Mouse (Mus musculus) natural killer cell, adult 2 months (primary cell): ENCODE data around the gene Zfp408.

Source experiments
- DNase-seq, 2 experiments: peaks; one replicate each; pipeline ENCODE4 v3.0.0; 2022; ENCODE audit warnings: low spot score in 2 of 2

Zfp408 gene

GRCm38 (mm10) chr2:91649553-91650359 is at the start of gene Zfp408, which contains the start of gene Arhgap1:
Gene Zfp408 (minus strand): TSS chr2:91649791.
Gene Arhgap1 (plus strand): TSS chr2:91649860.
- peak; percentile 95 to 96 for DNase-seq

- no peak for DNase-seq
Observed at GRCm38 (mm10) chr2:91699225-91699624, 49.6 kb upstream of the Zfp408 start.

GRCm38 (mm10) chr2:91696225-91696590 is 46.6 kb upstream of the Zfp408 start:
- DNase-seq, result no peak

DNA sequence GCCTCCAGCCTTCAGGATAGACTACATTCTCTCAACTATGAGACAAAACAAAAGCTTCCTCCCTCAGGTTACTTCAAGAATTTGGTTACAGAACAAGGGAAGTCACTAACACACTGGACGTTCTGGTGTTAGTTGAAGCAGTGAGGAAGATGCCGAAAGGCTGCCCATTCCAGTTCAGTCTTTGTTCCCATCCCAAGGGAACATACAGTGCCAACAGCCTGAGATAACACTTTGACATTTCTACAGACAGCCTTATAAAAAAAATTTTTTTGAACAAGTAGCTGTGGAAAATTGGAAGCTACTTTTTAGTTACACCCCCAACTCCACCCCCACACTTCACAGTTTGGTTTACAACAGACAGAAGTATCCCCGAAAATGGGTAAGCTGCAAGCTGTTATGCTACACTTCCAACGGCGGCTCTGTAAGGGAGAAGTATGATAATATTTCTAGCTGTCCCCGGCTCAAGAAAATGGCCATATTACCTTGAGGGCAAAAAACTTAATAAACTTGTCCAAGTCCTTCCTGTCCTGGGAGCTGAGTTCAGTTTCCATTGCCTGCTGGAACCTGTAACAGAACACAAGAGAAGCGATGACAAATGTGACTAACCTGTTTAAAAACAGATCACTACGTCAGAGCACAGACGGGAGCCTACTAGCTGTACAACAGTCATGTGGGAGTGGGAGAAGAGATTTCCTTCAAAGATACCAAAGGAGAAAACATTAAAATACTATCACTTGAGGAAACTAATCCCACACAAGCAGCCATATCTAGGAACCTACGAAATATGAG is 46.0 kb upstream of the Zfp408 start:
- DNase-seq, result no peak

DNA sequence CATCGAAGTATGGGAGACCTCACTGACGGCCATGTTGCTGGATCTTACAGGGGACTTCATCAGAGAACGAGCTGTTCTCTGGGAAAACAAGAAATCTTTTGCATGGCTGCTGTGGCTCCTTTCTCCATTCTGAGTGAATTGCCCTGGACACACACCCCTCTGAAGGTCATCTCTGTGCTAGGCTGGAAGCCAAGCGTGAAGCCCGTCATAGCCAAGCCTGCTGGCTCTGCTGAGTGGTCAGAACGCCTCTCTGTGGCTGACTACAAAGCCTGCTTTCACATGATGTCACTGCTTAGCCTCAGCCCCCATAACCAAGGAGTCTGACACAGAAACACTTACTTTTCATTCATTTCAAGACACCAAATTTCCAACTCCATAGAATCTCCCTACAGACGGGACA is 39.9 kb upstream of the Zfp408 start:
- DNase-seq, result no peak

DNA sequence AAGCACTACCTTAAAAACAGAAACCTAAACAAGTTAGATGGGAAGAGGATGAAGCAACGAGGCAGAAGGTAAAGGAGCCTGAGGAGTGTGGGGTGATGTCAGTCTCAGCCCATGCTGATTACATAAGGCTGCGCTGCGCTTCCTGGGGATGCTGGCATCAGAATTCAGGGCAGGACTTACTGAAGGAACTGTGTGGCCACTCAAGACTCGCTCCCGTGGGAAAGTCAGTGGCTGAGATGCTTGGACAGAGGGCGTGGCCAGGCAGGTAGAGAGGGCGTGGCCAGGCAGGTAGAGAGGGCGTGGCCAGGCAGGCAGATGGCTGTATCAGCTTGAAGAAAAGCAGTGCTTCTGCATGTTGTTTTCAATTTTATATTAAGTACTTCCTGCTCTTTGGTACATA is 34.3 kb upstream of the Zfp408 start:
- DNase-seq, result no peak

- DNase-seq, result no peak
Observed at GRCm38 (mm10) chr2:91682850-91683249, 33.3 kb upstream of the Zfp408 start.

- DNase-seq, result no peak
Observed at GRCm38 (mm10) chr2:91676961-91677360, 27.4 kb upstream of the Zfp408 start.

GRCm38 (mm10) chr2:91676420-91676819 is 26.8 kb upstream of the Zfp408 start:
- DNase-seq, result no peak

GRCm38 (mm10) chr2:91674895-91675294 is 25.3 kb upstream of the Zfp408 start:
- no peak for DNase-seq

DNA sequence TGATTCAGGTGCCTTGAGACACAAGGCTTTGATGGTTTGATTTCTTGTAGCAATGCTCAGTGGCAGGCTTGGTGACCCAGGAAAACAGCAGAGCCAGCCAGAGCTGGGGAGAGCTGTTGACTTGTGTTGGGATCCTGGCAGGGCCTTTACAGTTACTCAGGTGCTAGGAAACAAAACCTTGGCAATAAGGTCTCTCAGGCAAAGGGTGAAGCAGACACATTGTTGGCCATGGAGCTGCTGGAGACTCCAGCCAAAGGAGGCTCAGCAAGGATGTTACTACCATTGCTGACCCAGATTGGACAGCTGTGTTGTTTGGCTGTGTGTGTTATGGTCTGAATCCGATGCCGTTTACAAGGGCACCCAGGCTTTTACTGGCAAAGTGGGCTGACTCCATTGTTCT is 24.0 kb upstream of the Zfp408 start:
- no peak for DNase-seq

- no peak for DNase-seq
Observed at GRCm38 (mm10) chr2:91670038-91670437, 20.4 kb upstream of the Zfp408 start.

- DNase-seq, result no peak
Observed at GRCm38 (mm10) chr2:91669326-91669725, 19.7 kb upstream of the Zfp408 start.

DNA sequence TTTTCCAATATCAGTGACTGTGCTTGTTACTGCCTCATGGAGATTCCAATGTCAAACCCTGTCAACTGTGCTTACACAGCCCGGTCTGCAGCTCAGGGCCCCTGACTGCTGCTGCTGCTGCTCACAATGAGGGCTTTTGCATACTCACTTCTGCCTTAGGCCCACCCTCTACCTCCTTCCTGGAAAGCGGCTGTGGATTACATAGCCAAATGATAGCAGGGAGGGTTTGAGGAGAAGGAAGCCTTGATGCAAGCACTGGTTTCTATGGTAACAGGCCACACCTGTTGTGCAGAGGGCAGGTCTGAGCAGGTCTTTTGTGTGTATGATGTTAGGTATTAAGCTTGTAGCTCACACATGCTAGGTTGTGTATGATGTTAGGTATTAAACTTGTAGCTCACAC is 18.2 kb upstream of the Zfp408 start:
- DNase-seq, result no peak

GRCm38 (mm10) chr2:91666386-91666910 is 16.9 kb upstream of the Zfp408 start:
- no peak for DNase-seq

DNA sequence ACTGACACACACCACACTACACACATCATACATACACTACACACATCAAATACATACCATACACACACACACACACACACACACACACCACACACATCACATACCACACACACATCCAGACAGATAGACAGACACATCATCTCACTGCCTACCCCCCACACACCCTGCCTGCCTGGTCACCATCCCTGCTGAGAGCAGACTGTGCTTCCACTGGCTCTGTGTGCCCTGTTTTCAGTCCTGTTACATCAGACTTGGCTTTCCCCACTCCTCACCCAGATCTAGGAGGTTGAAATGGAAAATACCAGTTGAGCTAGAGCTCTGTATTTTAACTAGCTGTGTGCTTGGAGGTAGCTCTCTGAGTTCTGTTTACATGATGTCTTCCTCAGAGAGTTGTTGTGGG is 15.2 kb upstream of the Zfp408 start:
- no peak for DNase-seq

- DNase-seq, result no peak
Observed at GRCm38 (mm10) chr2:91660981-91661380, 11.4 kb upstream of the Zfp408 start.

- DNase-seq, result no peak
Observed at GRCm38 (mm10) chr2:91659657-91660056, 10.1 kb upstream of the Zfp408 start.

- DNase-seq, result no peak
Observed at GRCm38 (mm10) chr2:91656774-91657173, 7.2 kb upstream of the Zfp408 start.

- DNase-seq, result no peak
Observed at GRCm38 (mm10) chr2:91655827-91656226, 6.2 kb upstream of the Zfp408 start.

DNA sequence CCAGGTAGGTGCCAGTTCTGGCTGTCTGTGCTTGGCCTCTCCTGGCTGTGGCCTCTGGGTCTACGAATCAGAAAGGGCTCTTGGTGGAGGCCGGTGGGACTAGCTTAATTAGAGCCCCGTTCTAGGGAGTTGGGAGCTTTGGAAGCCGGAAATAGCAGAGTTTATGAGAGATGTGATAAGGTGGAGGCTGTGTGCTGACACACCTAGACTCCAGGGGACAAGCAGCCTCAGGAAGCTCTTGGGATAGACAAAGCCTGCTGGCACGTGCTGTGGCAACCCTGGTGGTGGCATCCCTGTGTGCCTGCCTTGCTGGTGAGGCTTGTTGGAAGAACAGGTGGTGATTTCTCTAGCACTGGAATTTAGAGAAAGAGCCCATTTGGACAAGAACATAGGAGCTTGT is 5.8 kb upstream of the Zfp408 start:
- DNase-seq, result no peak

GRCm38 (mm10) chr2:91652863-91653262 is 3.3 kb upstream of the Zfp408 start:
- DNase-seq, result no peak
